Mouse (Mus musculus) adrenal gland, adult (tissue): ENCODE measurements around the gene Rnf26.
"Not testable (repeated sequence)": the region's sequence is repeated elsewhere in the genome, so short reads cannot be mapped to it uniquely, and the experiment has no call there.

Source experiments
- DNase-seq, 2 experiments: peaks; one replicate each; pipeline ENCODE4 v3.0.0; 2022 to 2023; ENCODE audit warnings: low spot score in 1 of 2; ENCODE audit not compliant: inconsistent age in 2 of 2

Rnf26 gene

DNA sequence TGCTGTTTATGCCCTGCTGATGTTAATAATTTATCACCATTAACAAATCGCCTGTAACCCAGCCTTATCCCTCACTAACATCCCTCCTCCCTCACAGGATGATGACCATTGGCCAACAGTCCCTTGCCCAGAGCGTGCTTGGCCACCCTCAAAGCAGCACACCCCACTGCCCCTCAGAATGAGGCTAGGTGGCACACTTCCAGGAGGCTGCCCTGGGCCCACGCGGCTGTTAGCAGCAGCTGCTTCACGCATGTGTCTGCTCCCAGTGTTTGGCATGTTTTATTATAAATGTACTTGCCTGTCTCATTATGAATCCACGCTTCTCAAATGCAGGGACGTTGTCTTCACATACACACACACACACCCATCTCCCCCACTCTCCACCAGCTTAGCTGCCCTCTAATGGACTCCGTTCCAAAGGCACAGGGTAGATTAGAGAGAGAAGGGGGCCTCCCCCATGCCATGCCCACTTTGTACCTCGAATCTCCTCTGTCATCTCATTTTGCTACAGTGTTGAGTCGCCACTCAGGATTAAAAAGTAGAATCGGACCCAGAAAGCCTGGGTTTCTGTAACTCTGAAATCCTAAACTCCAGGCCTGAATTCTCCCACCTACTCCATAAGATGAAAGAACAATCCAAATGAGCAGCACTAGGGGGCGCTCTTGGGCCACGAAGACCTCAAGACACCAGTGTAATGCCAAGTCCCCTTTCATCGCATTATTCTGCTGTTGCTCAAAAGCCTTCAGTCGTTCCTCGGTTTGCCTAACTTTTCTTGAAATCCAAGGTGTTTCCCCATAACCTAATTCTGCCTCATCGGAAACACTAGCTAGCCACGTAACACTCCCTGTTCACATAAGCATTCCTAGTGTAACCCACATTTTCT, 12.5 kb upstream of the Rnf26 start:
- peak; percentile 82 to 95 for DNase-seq

DNA sequence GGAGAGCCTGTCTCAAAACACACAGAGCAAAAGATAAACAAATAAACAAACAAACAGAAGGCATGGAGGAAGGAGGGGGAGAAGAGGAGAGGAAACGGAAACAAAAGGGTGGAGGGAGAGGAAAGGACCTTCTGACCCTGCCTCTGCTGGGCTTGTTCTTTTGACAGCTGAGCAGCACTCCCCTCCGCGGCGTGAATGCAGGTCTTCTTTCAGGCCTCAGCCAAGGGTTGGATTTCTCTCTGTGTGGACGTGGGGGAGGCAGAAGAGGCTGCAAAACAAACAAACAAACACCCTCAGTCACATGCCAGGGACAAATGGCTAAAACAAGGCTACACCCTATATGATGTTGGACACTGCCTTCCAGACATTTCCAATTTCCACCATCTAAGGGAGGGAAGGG, 11.7 kb upstream of the Rnf26 start:
- DNase-seq = no peak

DNA sequence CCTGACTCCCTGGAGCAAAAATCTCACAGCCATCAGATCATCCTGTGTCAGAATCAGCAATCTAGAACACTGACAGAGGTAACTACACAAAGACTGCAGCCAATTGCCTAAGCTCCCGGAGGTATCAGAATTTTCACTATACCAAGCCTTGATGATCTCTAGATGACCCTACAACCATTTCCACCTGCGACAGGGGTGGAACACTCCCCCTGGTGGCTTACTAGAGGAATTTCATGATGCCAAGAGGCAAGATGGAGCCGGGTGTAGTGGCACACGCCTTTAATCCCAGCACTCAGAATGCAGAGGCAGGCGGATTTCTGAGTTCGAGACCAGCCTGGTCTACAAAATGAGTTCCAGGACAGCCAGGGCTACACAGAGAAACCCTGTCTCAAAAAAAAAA, 11.0 kb upstream of the Rnf26 start:
- DNase-seq = peak in 1 of 2 experiments; percentile 75

DNA sequence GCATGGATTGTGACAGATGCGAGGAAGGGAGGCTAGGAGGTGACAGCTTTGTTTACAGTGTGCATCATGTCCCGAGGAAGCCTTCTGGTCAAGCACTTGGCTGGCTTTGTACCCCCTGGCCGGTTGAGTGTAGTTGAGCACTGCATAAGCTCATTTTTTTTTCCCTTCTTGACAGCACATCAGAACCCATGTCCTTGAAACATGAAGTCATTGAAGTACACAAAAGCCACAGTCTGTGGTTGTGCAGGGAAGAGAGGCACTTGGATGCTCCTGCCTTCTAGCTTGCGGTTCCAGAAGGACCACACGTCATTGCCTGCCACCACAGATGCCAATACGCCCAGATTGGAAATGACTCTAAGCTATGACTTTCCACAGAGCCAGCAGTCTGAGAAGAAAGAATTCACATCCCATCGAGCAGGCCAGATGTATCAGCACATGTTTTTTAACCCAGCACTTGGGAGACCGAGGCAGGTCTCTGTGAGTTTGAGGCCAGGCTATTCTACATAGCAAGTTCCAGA, 6.7 kb upstream of the Rnf26 start:
- peak; percentile 64 to 73 for DNase-seq

DNA sequence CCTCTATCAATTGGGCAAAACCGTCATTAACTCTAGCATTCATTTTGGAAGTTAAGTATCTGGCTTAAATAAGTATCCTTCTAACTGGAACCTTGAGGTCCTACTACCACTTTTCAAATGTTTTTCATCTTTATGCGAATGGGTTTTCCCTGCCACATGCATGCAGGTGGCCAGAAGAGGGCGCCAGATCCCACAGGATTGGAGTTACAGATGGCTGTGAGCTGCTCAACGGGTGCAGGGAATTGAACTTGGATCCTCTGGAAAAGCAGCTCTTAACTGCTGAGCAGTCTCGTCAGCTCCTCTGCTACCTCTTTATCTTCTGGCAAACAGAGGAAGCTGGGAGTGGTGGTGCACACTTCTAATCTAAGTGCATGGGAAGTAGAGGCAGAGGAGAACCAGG, 5.7 kb upstream of the Rnf26 start:
- peak; percentile 52 to 81 for DNase-seq

DNA sequence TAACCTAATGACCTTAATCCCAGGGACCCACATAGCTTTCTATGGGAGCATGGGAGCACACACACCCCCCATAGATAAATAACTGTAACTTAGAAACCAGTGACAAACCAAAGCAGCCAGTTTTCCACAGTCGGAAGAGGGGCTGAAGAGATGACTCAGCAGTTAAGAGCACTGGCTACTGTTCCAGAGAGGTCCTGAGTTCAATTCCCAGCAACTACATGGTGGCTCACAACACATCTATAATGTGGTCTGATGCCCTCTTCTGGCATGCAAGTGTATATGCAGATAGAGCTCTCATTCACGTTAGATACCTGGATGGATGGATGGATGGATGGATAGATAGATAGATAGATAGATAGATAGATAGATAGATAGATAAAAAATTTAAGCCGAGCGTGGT, 2.9 kb upstream of the Rnf26 start:
- no peak for DNase-seq

DNA sequence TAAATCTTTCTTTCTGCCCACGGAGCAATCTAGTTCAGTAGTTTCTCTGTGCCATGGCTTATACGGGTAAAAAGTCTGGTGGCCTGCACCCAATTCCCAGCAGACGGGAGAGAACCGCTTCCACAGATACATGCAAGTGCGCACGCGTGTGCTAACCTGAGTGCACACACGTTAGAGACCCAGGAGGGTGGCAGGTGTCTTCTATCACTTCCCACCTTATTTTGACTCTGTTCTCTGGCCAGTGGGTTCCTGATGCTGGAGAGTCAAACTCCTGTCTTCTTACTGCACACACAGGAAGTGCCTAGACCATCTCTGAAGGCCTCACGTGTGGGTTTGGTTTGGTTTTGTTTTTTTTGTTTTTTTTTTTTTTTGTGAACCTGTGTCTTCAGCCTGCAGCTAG, 2.3 kb upstream of the Rnf26 start:
- no peak for DNase-seq

DNA sequence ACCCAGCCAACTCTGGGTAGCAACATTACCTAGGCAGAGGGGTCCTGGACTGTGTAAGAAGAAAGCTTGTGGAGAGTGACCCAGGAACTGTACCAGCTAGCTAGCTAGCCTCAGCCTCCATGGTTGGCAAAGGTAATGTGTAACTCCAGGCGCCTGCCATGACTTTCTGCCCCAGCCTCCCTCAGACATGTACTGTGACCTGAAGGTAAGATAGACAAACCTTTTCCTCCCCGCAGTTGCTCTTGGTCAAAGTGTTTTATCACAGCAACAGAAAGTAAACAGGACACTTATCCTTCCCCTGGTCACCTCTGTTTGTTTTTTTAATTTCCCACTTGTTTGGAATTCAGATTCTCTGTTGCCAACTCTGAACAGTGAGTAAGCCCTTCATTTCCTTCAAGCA, 1.1 kb upstream of the Rnf26 start:
- DNase-seq = no peak

DNA sequence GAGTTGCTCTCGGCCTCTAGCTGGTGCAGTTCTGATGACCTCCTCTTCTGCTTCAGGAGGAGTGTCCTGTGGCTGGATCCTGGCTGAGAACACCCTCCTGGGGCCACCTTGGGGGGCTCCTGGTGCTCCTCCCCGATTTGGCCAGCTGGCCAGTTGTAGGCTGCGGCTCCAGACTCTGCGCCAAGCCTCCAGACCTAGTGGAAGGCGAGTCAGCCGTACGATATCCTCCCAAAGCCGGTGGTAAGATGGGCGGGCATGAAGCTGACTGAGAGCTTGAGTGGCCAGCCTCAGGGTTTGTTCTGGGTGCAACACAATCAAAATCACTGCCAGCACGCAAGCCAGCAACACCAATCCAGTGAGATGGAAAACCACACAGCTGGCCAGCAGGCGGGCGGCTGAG, 1.4 kb downstream of the Rnf26 start:
- not testable (repeated sequence) for DNase-seq

DNA sequence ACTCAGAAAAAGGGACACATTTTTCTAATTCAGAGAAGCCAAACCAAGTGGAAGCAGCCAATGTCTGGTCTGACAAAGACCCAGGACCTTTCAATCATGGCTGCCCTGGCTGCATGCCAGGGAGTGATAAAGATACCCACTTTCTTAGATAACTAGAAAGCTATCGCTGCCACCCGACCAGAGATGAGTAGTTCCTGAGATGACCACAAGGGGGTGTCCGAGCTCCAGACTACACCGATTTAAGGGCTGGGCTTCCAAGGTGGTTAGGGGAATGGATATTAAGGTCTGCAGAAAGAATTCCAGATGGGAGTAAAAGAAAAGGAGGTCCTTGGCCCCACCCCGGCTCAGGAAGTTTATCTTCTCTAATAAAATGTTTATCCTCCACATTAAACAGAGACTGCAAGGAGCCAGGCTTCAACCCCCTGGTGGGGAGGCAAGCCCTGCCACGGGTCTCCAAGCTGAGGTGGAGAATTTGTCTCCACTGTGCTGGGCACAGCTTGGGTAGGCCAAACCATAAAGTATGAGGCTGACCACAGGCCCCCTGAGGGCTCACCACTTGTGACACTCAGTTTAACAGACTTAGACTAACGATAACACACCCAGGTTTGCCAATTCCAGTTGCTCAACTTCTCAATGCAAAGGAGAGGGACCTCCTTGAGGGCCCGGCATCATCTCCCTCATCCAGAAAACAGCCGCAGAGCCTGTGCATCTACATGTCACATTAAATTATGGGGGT, 3.8 kb downstream of the Rnf26 start:
- DNase-seq = peak; percentile 79 to 94

DNA sequence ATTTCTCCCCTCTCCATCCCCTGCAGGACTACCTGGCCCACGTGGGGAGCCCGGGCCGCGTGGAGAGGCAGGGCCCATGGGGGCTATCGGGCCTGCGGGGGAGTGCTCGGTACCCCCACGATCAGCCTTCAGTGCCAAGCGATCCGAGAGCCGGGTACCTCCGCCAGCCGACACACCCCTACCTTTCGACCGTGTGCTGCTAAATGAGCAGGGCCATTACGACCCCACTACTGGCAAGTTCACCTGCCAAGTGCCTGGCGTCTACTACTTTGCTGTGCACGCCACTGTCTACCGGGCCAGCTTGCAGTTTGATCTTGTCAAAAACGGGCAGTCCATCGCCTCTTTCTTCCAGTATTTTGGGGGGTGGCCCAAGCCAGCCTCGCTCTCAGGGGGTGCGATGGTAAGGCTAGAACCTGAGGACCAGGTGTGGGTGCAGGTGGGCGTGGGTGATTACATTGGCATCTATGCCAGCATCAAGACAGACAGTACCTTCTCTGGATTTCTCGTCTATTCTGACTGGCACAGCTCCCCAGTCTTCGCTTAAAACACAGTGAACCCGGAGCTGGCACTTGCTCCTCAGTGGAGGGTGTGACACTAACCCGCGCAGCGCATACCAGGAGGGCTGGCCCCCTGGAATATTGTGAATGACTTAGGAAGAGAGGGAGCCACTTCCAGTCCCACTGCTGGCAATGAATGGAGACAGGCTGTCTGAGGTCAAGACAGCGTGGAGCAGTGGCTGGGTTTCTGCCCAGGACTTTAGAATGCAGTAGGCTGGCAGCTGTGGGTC, 4.9 kb downstream of the Rnf26 start:
- DNase-seq = no peak

DNA sequence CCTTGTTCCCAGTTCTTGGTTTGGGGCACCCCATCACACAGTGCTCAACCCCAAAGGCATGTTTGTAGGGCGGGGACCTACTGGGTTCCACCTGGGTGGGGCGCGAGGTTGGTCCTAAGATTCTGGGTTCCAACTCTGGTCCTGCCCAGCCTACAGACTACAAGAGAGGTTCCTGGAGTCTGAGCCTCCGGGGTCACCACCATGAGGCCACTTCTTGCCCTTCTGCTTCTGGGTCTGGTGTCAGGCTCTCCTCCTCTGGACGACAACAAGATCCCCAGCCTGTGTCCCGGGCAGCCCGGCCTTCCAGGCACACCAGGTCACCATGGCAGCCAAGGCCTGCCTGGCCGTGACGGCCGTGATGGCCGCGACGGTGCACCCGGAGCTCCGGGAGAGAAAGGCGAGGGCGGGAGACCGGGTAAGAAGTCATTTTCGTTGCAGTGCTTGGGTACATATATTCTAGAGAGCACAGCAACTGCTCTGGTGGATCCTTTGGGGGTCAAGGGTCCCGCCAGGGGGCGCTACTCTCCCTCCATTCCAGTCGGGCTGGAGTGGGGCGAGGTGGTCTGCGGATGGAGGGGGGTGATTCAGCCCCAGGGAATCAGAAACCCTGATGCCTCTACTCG, 5.6 kb downstream of the Rnf26 start:
- DNase-seq = peak; percentile 77 to 90

DNA sequence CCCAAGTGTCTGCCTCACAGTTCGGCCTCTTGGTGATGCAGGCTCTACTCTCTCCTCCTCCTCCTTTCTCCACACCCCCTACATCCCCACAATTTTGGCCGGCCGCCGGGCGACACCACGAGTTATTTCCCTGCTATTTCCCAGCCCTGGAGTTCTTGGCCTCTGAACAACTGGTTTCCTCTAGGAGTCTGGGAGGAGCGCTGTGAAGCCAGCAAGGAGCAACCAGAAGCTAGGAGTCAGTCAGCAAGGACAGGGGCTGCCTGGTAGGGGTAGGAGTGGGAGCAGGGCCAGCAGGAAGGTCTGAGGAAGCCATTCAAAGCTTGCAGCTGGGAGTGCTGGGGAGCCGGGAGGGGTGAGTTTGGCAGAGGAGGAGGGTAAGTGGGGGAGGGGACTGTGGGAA, 6.2 kb downstream of the Rnf26 start, which contains the start of gene C1qtnf5:
Gene C1qtnf5 (plus strand): TSS at position 136 of the 400 bp plus-strand sequence.
- peak; percentile 80 to 90 for DNase-seq

DNA sequence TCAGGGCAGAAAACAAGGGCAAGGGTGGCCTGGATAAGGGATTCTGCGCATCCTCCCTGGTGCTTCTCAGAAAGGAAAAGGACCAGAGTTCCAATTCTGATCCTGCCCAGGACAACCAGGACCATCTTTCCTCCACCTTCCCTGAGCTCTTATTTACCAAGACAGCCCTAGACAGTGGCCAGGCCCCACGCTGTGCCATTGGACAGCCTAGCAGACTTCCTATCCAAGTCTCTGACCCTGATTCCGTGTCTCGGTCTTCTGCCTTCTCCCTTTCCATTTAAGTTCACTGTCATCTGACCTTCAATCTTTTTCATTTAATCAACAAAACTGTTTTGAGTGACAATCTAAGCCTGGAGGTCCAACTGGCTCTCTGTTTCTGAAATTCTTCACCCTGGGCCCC, 6.7 kb downstream of the Rnf26 start:
- DNase-seq = peak in 1 of 2 experiments; percentile 63

DNA sequence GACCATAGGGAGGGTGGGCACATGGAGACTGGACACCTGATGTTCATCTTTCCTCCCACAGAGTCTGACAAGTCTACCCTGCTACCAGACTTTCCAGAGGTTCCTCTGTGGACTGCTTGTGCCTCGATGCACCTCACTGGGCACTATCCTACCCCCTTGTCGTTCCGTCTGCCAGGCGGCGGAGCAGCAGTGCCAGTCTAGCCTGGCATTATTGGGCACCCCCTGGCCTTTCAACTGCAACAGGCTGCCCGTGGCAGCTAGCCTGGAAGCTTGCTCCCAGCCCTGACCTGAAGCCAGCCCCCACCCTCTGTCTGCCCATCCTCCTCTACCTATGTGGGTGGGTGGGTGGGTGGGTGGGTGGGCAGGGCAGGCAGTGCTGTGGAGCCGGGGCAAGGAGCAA, 7.1 kb downstream of the Rnf26 start:
- DNase-seq = no peak

DNA sequence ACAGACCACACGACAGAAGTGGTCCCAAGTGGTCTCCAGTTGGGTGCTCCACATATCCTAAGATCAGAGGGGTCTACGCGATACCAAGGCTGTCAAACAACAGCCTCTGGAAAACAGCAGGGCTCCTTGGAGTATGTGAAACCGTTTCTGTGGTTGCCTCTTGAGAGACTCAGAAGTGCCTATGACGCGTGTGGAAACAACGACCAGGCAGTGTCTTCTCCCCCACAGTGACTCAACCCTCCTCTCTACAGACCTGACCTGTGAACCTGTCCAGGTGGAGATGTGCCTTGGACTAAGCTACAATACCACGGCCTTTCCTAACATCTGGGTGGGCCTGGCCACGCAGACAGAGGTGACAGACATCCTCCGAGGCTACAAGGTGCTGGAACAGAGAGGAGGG, 7.5 kb downstream of the Rnf26 start:
- no peak for DNase-seq

DNA sequence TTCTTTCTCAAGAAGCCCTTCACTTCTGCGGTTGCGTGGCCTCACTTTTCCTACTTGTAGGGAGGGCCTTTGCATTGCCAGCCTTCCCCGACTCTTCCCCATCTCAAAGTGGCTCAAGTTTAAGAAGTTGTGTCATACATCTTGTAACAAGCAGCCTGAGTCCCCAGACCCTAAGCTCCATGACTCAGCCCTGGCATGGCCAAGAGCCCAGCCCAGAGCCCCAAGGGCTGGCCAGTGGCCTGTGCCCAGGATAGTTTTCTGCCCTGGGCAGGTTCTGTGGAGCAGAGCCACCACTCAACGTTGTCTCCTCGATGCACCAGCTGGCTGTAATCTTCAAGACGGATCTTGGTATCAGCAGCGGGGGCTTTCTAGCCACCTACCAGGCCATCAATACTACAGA, 8.4 kb downstream of the Rnf26 start:
- peak in 1 of 2 experiments; percentile 57 for DNase-seq

DNA sequence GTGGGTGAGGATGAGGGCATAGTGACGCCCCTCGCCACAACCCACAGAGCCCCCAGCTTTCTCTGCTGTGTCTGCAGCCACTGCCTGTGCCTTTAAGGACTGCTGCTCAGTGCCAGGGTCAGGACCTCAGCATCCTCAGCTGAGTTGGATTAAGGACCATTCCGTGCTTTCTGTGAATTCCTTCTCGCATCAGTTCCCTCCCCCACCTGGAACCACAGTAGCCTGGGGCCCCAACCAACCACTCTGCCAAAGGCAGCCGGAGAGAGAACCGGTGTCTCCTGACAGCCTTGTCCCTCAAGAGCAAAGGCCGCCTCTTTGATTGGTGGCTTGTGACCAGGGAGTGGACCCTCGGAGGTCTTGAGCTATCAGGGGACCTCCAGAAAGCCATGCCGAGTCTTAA, 11.8 kb downstream of the Rnf26 start, which contains the start of gene Mfrp:
Gene Mfrp (plus strand): TSS at position 240 of the 400 bp plus-strand sequence.
- DNase-seq = no peak

DNA sequence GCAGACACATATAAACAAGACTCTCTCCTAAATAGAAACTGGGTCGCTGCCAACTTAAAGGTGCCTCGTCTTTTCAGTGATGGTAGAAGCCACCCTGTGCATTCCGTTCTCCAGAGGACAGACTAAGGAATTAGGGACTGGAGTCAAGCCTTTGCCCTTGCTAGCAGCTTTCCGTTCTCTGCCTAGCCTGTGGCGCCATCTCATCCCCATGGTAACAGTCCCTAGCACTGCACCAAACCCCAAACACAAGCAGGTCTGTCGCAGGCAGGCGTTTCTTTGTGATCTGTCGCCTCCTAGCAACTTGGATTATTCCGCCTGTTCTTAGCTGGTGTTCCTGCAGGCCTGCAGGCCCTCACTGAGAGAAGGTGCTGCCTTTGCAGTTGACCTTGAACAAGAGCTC, 16.8 kb downstream of the Rnf26 start:
- peak; percentile 73 to 84 for DNase-seq

DNA sequence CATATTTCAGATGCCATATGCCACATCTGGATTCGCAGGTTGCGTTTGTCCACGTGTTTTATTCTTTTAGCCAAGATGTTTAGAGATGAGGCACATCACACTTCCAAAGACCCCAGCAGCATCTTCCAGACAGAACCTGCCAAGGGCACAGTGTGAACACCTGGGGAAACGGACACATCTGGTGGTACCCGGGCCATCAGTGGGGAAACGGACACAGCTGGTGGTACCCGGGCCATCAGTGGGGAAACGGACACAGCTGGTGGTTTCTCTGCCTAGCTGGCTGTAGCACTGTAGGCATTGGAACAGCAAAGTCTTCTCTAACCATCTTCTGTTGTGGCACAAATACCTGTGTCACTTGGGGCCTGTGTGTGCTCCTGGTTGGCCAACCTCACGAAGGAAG, 17.5 kb downstream of the Rnf26 start:
- DNase-seq = no peak

DNA sequence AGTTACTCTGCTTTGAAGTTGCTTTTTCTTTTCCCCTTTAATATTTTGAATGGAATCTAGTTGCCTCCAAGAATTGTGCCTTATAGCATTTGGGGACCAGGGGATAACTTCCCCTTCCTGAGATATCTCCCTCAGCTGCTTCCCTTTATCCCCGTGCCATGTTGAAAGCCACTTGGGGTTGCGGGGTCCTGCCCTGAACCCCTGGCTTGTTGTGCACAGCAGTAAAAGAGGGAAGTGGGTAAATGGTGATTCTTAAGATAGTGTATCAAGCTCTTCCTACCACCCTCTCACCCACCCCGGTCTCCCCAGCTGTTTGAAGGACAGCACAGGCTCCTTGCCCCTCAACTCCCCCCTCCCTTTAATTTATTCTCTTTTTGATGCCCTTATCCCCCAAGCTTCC, 18.6 kb downstream of the Rnf26 start:
- no peak for DNase-seq
